Mouse (Mus musculus) cerebral cortex, adult 2 months (tissue): ENCODE data around the gene Ccdc146.

ENCODE experiments used
- WGBS: fragments of 180-500 bp; shearing (Covaris S2); methylation state at CpG from one replicate; pipeline ENCODE4 v1.1.7; 2018; 5-methylcytosine and 5-hydroxymethylcytosine counted together

The Ccdc146 gene

DNA sequence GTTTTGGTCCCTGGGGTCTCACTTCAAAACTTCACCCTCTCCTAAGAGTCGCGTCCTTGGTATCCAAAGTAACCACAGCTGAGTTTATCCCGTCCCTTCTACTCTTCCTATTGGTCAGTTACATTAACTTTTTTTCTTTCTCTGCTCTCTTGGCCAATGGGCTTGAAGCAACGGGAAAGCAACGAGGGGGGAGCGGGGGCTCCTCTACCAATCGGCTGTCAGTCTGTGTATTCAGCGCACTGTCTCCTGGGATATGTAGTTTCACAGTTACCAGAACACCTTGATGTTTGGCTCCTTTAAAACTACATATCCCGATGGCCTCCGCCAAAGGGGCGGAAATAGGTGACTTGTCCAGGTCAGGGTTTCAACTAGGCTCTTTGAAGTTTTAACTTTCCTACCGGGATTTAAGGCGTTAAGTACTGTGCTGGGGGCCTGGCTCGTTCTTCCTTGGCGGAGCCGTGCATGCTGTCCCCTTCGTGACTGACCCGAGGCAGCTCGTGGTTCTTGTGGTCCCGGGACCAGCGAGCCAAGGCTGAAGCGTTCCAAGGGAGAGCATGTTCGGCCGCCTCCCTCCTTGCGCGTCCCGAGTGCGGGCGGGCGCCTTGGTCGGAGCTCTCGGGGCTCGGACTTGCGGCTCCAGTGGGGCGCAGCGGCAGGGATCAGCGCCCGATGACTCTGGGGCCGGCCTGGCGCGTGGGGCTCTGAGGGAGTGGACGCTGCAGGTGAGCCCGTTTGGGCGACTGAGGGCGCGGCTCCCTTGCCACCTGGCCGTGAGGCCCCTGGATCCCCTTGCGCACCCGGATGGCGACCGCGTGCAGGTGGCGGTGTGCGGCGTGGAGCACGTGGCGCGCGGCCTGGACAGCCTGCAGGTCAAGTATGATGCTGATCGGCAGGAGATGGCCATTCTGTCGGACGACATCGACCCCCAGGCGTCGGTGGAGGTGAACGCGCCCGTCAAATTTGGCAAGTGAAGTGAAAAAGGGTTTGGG lies at the start of gene Ccdc146, which contains the start of gene Fam185a:
TSS of gene Ccdc146 (minus strand) at position 64 of the 989 bp plus-strand sequence.
TSS of gene Fam185a (plus strand) at position 345 of the 989 bp plus-strand sequence.
- WGBS = under 1% methylated on average over 68 of the region's 68 CpGs

DNA sequence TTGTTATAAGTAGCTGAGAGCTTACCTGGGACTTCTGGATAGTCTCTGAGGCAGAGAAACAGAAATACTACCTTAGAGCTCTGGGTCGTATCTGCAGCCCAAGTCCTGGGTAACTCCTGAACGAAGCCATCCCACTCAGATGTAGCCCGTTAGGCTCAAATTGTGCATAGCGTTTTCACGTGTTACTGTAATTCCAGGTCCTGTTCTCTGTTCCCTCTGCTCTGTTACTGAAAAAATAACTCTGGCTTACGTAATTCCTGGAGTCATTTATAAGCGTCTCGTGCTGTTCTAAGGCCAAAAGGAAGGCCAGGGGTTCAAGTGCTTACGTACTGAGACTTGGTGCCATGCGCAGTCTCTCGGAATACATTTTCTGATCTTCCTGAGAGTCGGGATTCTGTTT lies 43.6 kb upstream of the Ccdc146 start:
- 84% methylated on average over 12 of the region's 12 CpGs for WGBS

DNA sequence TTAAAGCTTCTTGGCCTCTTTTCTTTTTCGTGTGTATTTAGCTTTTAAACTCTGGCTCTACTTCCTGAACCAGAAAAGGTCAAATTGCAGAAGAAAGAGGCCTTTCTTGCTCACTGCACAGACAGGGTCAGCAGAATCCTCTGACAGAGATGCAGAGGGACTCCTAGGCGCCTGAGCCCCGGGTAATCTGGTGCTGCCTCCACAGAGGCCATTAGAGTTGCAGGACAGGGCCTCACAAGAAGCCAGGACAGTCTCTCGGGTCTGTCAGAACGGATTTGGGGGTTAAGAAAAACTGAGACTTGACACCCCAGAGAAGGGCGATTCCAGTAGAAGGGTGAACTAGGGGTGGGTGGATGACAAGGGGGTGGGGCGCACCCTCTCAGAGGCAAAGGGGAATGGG lies 42.9 kb upstream of the Ccdc146 start:
- 82% methylated on average over 7 of the region's 7 CpGs for WGBS

DNA sequence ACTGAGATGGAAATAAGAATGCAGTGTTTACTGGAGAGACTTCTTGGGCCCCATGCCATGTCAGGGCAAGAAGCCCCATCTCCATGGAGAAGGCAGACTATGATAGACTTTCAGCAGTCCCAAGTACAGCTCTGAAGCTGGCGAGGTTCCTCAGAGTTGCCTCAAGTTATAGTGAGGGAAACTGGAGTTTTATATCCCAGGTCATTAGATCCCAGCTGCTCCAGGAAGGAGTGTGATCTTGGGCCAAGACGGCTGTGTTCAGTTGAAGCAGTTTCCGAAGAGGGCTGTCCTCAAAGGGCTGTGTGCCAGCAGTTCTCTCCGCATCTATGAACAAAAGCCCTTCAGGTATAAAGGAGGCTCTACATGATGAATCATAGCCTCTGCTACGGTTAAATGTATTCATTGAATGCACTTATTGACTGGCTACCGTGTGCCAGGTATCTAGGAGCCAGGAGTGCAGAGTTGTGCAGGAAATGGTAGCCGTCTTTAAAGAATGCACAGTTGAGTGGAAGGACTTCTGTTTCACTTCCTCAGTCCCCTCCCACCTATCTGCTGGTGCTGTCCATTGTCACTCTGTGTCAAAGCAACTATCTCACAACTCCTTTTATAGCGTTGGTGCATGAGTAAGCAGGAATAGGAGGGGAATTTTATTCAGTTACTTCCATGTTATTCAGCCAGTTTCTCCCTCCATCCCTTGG lies 16.5 kb upstream of the Ccdc146 start:
- WGBS = 46% methylated on average over 8 of the region's 8 CpGs

DNA sequence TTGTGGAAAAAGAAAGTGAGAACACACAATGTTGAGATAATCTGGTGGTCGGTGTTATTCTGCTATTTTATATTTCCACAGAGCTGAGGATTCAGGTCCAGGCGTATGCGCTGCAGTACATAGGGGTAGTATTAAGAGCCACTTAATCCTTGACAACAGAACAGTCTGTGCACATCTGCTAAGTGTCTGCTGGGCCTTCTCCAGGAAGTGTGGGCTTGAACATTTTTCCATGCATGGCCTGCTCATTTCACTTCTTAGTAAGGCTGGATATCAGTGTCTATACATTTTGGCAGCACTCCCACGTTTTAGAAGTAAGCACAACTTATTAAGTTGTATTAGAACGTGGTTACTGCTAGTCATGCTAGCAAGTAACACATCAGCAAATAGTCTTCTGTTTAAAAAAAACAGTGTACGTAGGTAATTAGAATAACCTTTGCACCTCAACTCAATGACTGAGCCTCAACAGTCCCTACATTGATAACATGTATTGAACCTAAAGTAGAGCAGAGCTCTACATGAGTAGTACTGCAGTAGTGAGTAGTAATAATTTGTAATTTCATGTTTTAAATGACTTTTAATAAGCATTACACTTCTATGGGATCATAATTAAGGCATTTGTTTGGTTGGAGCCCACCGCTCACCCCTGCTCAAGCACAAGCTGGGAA lies 15.1 kb upstream of the Ccdc146 start:
- WGBS = 89% methylated on average over 7 of the region's 7 CpGs

DNA sequence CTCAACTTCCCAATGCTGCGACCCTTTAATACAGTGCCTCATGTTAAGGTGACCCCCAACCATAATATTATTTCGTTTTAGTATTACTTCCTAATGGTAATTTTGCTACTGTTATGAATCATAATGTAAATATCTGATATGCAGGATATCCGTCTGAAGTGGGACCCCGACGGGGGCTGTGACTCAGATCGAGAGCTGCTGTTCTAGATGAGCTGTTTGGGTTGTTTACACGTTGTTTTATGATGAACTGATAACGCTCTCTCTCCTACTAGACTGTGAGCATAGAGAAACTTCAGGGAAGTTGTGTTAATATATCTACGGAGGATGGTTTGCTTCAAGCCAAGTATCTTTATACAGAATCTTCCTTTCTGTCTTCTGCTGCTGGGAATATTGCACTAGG lies 14.0 kb upstream of the Ccdc146 start:
- 91% methylated on average over 9 of the region's 9 CpGs for WGBS

DNA sequence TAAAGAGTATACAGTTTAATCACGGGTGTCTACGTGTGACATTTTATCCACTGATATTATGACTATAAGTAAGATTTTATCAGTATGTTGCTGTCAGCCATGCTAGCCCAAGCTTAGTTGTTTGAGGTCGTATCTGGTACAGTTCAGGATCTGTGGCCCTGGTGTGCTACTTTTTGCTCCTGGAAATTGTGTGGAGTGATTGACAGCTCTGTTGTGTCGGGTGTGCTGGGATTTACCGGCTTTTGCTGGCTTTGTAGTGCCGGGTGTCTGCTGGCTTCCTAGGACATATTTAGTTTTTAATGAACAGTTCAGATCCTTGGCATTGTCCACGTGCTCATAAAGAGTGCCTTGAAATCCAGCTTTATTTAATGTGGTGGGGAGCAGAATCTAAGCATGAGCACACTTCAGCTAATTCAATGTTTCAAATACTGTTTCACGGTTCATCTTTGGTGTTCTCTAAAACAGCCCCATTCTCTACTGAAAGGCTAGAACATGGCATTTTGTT lies 12.0 kb upstream of the Ccdc146 start:
- whole genome bisulfite sequencing = 65% methylated on average over 8 of the region's 8 CpGs

DNA sequence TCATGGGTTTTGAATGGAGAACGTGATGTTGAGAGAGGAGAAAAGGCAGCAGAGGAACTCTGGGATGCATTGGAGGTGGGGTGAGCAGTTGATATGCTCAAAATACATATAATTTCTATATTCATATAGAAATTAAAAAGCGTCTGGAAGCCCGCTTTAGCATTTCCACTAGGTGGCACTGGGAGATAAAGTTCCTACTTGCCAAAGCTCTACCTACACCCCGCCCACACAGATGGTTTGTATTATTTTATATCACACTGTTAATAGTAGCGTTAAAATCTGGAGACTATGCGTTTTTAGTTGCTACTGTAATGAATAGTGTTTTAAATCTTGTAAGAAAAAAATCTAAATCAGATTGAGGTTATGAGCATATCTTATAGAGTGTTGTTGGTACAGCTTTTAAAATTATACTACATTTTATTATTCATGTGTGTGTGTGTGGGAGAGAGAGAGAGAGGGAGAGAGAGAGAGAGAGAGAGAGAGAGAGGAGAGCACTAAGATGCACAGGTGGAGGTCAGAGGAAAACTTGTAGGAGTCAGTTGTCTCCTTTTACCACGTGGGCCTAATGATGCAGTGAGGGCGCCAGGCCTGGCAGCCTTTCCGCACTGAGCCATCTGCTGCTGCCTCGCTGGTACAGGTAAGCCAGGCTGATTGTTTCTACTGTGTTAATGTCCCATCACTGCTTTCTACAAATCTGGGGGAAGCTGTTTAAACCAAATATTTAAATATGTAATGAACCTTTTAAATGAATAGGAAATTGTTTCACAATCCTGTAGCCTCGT lies 9.9 kb upstream of the Ccdc146 start:
- 48% methylated on average over 11 of the region's 11 CpGs for WGBS

DNA sequence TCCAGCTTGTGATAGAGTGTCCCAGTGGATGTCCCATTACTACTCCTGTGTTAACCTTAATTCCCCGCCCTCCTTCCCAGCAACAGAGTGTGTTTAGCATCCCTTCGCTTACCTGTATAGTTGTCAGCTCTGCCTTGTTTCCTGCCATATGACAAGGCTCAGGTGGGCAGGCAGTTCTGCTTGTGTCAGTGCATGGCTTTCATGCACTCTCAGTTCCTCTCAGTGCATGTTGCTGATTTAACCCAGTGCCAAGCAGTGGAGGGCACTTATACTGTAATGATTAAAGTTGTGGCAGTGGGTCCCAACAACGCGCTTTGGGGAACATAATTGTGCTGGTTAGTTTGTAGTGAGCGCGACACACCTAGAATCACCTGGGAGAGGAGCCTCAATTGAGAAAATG lies 2.2 kb upstream of the Ccdc146 start:
- WGBS = 97% methylated on average over 6 of the region's 6 CpGs

DNA sequence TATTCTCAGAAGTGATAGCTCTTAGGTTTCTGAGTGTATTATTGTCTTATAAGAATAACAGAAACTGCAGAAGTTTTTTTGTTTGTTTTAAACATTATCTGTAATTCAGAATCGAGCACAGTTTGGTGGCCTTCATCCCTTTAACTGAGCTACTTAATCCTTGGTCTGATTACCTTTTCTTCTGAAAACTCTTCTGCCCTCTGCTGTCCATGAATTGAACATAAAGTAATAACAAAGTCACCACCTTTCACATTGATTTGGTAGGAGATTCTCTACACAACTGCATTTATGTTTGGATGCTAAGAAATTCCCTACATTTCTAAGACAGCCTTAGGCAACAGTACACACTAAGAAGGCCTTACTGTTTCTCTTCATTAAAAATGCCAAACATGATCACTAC lies 3.9 kb downstream of the Ccdc146 start:
- WGBS = 24% methylated on average over 1 of the region's 1 CpGs

DNA sequence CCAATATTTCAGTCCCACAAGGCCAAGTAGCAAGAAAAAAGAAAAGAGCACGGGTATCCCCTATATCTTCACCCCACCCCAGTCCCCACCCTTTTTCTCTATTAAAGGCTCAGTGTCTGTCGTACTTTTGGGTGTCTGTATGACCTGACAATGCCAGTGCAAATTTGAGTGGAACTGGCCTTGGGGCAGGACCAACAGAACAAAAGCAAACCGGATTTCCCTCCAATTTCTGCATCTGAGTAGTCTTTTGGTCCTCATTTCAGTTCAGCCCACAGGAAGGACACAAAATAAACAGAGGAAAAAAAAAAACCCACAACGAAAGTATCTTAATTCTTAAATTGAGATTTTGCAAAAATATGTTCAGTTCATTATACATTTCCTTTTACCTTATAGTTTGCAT lies 5.9 kb downstream of the Ccdc146 start:
- WGBS = 73% methylated on average over 4 of the region's 4 CpGs

DNA sequence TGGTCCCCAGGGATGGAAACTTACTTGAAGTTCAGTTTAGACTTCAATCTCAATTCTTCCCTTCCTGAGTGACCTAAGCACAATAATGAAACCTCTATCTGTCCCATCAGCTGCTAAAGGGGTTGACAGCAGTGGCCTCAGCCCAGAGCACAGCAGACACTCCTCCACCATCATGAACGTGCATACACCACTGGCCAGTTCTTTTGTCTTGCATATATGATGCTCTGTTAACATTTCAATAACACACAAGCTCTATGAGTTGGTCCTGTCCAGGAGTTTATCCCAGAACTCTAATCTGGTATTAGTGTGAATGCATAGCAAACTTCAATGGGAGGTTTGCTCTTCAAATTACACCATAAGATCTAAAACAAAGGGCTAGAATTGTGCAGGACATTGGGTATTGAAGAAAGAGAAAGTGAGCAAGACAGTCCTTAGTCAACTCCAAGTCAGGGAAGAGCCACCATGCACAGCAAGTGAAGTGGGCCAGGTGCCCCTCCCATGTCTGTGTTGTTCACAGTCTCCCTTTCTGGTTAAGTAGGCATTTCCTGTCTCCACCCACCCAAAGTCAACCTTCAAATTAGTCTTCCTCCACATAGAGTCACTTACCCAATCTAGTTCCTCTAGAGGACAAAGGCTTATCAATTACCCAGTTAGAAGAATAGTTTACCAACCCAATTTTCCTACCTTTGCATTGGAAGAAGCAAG lies 10.2 kb downstream of the Ccdc146 start:
- 49% methylated on average over 1 of the region's 1 CpGs for WGBS

DNA sequence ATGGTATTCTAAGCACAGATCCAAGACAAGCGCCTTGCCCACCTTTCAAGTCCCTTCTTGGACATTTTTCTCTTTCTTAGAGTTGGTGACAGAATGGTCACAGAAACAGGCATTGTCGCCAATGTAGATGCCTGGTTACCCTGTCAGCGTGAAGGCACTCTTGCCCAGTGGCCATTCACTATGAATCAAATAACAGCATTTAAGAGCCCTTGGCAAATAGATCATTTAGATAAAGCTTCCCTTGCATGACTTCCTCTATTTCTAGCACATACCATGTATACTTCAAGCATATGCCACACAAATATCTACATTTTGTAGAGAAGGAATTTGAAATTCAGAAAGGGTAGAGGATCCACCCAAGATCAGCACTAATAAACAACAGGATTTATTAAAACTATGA lies 11.2 kb downstream of the Ccdc146 start:
- 95% methylated on average over 3 of the region's 3 CpGs for WGBS

DNA sequence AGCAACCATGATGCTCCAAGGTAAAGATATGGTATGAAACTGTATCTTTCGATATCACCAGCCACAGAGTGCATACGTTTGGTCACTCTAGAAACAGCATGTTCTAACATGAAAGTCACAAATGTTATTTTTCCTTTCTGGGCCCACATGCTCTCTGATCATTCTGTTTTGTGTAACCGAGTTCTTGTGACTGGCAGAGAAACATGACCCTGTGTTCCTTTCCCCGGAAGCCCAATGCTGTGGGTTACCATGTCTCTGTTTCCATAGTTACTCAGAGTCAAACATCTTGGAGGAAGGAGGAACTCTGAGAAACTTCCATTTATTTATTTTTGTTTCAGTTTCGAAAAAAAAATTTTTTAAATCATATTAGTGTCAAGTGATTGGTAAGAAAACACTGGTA lies 12.4 kb downstream of the Ccdc146 start:
- 74% methylated on average over 5 of the region's 5 CpGs for WGBS

DNA sequence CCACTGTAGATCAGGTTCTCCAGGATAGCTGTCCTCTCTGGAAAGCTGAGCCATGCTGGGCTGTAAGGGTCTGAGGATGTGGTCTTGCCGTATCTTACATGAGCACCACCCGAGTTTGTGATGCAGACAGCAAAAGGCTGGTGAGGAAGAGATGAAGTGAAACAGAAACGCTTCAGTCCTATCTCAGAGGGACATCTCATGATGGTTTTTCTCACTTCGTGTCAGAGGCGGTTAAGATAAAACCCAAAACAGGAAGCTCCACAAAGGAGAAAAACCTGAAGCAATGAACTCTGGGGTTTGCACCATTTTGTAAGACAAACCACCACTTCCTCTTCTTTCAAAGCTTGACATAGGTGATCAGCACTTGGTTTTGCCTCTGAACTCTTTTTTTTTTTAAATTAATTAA lies 13.2 kb downstream of the Ccdc146 start:
- WGBS = 86% methylated on average over 5 of the region's 5 CpGs

DNA sequence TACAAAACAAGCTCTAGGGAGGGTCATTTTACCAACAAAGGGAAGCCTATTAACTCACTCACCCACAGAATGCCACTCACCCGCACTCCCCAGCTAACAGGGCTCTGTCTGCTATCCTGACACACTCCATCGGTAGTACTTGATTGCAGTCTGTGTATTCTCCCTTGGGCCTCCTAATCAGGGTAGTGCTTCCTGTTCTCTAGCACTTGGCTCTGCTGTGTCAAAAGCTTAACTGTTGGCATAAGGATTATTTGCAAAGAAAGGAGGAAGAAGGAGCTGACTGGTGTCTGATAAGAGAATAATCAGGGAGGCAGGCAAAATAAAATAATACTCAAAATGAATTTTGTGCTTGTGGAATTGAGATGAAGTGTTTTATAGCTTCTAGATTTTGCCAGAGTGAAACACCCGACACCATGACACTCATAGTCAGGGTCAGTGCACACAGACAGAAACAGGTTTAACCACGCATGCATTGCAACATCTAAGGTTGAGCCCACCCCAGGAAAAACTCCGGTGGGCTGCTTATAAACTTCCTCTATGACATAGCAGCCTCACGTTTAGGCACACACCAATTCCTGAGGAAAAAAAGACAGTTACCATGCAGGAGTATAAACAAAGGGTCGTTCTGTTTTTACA lies 29.2 kb downstream of the Ccdc146 start:
- 65% methylated on average over 7 of the region's 7 CpGs for WGBS

DNA sequence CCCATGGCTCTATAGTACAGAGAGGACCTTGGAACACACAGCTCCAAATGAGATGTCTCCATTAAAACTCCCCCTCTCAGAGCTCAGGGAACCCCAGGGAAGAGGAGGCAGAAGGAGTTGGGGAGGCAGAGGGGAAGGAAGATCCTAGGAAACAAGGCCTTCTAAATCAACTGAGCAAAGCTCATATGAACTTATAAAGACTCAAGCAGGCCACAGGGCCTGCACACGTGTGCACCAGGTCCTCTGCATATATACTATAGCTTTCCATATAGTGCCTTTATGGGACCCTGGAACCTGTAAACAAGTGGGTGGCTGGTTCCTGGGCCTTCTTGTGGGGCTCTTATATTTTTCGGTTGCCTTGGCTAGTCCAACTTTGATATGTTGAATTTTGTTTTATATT lies 29.9 kb downstream of the Ccdc146 start:
- WGBS = 89% methylated on average over 2 of the region's 2 CpGs

DNA sequence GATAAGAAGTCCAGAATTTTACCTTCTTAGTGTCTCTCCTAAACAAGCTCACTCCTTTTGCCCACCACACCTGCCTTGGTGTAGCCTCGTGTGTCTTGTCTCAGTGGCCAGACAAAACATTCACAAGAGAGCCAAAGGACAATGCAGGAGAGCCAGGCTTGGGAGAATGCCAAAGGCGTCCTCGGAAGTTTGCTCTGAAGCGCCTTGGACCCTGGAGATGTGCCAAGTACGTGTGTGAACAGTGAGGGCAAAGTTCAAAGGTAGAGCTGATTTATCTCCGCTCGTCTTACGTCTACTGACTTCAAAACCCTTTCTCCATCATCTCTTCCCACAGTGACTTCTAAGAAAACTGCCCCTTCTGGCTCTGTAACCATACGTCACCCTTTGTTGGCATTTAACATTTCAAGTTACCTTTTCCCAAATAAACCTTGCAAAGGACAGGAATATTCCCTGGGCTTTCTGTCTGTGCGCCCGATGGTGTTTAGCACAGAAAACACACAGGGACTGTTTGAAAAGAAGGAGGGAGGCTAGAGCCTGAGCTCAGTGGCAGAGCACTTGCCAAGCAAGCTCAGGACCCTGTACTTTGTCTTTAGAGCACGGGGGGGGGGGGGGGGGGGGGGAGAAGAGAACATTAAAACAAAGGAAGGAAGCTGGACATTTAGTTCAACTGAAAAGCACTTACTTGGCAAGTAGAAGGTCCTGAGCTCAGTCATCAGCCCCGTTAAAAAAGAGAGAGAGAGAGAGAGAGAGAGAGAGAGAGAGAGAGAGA lies 32.7 kb downstream of the Ccdc146 start:
- 50% methylated on average over 12 of the region's 13 CpGs for WGBS

DNA sequence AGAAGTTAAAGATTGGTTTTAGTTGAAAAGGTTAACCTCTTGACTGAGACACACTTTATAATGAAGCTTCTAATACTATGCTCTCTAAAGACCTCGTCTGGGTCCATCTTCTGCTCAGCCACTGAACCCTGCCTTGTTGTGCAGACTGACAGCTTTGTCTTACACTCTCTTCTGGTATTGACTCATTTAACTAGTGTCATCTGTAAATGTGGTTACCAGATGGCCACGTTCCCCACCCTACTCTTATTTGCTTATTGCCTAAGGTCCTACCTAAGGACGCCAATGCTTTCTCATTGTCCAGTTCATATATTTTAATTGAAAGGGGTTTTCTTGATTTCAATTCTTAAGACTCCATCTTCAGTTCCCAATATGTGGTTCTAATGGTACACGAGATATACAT lies 35.6 kb downstream of the Ccdc146 start:
- WGBS = 94% methylated on average over 4 of the region's 4 CpGs
